Mouse (Mus musculus): ENCODE data around the gene Ubqln4.

DNA sequence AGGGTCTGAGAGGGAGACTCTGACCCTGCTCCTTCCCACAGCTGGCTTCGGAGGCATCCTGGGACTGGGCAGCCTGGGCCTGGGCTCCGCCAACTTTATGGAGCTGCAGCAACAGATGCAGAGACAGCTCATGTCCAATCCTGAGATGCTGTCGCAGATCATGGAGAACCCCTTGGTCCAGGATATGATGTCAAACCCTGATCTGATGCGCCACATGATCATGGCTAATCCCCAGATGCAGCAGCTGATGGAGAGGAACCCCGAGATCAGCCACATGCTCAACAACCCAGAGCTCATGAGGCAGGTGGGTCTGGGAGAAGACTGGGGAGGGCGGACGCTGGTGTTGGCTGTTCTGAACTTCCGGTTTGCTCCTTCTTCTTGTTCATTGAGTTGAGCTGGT, 3.1 kb downstream of the Ubqln4 start:
- TF ChIP-seq CTCF (IDR thresholded peaks at IDR 0.05; ENCODE audit: extremely low read depth, insufficient read depth, insufficient read length, insufficient replicate concordance) (no peak), POLR2A (IDR thresholded peaks at IDR 0.05; ENCODE audit: low read depth, low read length) (no peak)
